Mouse (Mus musculus): Measurements from ENCODE around the gene Tmem240.
A peak's percentile ranks its signal among the peaks of the same experiment; 100 is the strongest.

The Tmem240 gene

GRCm38 (mm10) chr4:155745136-155745535 lies 10.5 kb downstream of the Tmem240 start:
- no peak for DNase-seq (ENCODE audit: low read depth, low spot score)
- Histone ChIP-seq H3K27me3 (ENCODE audit: control insufficient read depth, insufficient read depth, low read length, poor library complexity, severe bottlenecking) (no peaks in the 10 kb centered on the region), H3K36me3 (ENCODE audit: control insufficient read depth, insufficient read depth, low read length, poor library complexity, severe bottlenecking) (peaks cover 1% of the 10 kb centered on the region)

GRCm38 (mm10) chr4:155746036-155746548 lies 11.5 kb downstream of the Tmem240 start:
- Histone ChIP-seq H3K27me3 (ENCODE audit: control insufficient read depth, insufficient read depth, low read length, poor library complexity, severe bottlenecking) (no peaks in the 10 kb centered on the region), H3K36me3 (ENCODE audit: control insufficient read depth, insufficient read depth, low read length, poor library complexity, severe bottlenecking) (peaks cover 1% of the 10 kb centered on the region)
- no peak for DNase-seq (ENCODE audit: low read depth, low spot score)

DNA sequence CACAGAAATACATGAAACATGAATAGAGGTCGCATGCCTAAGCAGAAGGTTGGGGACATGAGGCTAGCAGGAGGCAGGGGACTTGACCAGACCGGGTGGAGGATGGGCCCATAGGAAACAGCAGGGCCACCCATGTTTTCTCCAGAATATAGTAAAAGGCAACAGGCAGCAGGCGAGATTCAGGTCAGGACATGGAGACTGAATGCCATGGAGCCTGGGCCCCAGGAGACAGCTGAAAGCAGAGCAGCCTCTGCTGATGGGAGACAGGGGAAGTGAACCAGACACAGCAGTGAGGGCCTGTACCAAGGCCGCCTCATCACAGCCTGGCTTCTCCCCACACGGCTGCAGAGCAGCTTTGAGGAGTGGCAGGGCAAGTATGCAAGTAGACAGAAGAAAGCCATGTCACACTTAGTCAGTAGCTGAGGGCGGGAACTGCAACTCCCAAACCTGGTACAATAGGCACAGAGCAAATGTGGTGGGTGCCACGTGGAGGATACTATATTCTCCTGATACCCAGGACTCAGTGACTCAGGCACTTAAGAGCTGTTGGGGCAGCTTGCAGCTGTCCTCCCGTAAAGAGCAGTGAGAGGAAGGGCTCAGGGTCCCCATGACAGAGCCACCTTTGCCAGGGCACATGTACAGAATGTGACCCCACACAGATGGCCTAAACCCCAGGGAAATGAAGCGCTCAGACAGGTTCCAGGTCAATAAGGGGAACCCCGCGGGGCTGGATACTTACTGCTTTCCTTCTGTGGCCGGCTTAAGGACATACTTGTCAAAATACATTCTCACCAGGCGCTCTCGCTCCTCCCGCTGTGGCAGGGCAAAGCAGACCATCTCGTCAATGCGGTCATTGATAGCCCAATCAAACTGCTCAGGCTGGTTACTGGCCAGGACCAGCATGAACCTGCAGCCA lies 12.2 kb downstream of the Tmem240 start:
- DNase-seq (ENCODE audit: low read depth, low spot score): no peak
- Histone ChIP-seq H3K27me3 (ENCODE audit: control insufficient read depth, insufficient read depth, low read length, poor library complexity, severe bottlenecking) (no peaks in the 10 kb centered on the region), H3K36me3 (ENCODE audit: control insufficient read depth, insufficient read depth, low read length, poor library complexity, severe bottlenecking) (peaks cover 1% of the 10 kb centered on the region)

GRCm38 (mm10) chr4:155757011-155757410 lies 22.4 kb downstream of the Tmem240 start:
- Histone ChIP-seq H3K36me3 (ENCODE audit: control insufficient read depth, insufficient read depth, low read length, poor library complexity, severe bottlenecking) (peaks cover 9% of the 10 kb centered on the region), H3K27me3 (ENCODE audit: control insufficient read depth, insufficient read depth, low read length, poor library complexity, severe bottlenecking) (no peaks in the 10 kb centered on the region)
- no peak for DNase-seq (ENCODE audit: low read depth, low spot score)

- DNase-seq (ENCODE audit: low read depth, low spot score): peak; percentile 69
- peaks cover 5% of the 10 kb centered on the region; the same call in 1 of the 2 replicates for H3K36me3 ChIP-seq (ENCODE audit: control insufficient read depth, insufficient read depth, low read length, poor library complexity, severe bottlenecking)
- H3K27me3 ChIP-seq (ENCODE audit: control insufficient read depth, insufficient read depth, low read length, poor library complexity, severe bottlenecking): no peaks in the 10 kb centered on the region
These were observed 25.4 kb downstream of the Tmem240 start for GRCm38 (mm10) chr4:155759862-155760612.

DNA sequence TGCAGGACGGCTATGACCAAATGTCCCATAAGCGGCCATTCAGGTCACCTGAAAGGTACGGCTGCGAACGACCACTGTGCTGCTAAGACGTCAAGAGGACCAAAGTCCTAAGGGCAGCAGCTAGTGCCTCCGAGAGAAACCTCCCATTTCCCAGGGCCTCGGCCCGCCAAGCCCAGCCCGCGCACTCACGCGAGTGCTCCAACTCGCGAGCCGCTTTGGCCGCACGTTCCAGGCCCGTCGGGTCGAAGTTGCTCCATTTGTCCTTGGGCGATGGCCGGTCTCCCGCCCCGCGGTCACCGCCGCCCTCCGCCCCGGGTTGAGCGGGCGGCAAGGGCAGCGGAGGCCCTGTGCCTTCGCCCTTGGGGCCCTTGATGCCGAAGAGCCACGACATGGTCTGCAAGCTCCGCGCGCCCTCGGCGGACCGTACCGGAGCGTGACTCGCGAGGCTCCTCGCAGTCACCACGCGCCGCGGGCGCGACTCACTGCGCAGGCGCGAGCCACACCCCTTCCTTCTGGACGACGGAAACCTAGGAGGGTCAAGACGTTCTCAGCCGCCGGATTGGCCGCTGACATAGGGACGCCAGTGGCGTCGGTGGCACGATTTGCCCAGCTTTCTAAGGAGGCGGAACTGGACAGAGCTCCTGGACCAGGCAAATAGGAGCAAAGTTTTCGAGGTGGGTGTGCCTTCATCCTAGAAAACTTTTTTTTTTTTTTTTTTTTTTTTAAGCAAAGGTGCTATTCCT lies 26.2 kb downstream of the Tmem240 start, which contains the start of gene Atad3a:
TSS of gene Atad3a (minus strand) at position 481 of the 743 bp plus-strand sequence.
- H3K27me3 ChIP-seq (ENCODE audit: control insufficient read depth, insufficient read depth, low read length, poor library complexity, severe bottlenecking): no peaks in the 10 kb centered on the region

GRCm38 (mm10) chr4:155761356-155762099 lies 26.9 kb downstream of the Tmem240 start:
- DNase-seq (ENCODE audit: low read depth, low spot score): no peak
- no peaks in the 10 kb centered on the region for H3K27me3 ChIP-seq (ENCODE audit: control insufficient read depth, insufficient read depth, low read length, poor library complexity, severe bottlenecking)
- H3K36me3 ChIP-seq (ENCODE audit: control insufficient read depth, insufficient read depth, low read length, poor library complexity, severe bottlenecking): 0 out of 2 replicates have a peak, but pooled peaks cover 2% of the 10 kb centered on the region

More for the DNA sequence above, 26.2 kb downstream of the Tmem240 start, which contains the start of gene Atad3a:
- DNase-seq (ENCODE audit: low read depth, low spot score): peak; percentile 97
- peaks cover 5% of the 10 kb centered on the region; the same call in 1 of the 2 replicates for H3K36me3 ChIP-seq (ENCODE audit: control insufficient read depth, insufficient read depth, low read length, poor library complexity, severe bottlenecking)

DNA sequence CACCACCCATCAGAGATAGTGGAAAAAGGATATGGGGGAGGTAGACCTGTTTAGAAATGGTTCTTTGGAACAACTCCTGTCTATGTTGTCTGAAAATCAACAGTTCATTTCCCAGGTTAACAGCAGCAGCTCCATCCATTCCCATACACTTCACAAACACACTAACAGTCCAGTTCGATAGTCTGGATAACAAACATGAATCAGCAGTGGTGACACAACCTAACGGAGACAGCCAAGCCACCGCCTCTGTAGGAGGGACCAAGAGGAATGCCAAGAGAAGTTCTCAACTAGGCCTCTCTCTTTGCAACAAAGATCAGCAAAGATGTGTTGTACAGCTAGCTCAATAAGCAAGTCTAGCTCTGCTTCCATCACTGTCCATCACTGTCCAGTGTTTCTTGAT lies 27.8 kb downstream of the Tmem240 start:
- no peaks in the 10 kb centered on the region for H3K27me3 ChIP-seq (ENCODE audit: control insufficient read depth, insufficient read depth, low read length, poor library complexity, severe bottlenecking)
- no peaks in the 10 kb centered on the region for H3K36me3 ChIP-seq (ENCODE audit: control insufficient read depth, insufficient read depth, low read length, poor library complexity, severe bottlenecking)
- DNase-seq (ENCODE audit: low read depth, low spot score): no peak

GRCm38 (mm10) chr4:155769496-155769879 lies 34.9 kb downstream of the Tmem240 start:
- no peaks in the 10 kb centered on the region for H3K36me3 ChIP-seq (ENCODE audit: control insufficient read depth, insufficient read depth, low read length, poor library complexity, severe bottlenecking)
- DNase-seq (ENCODE audit: low read depth, low spot score): no peak

GRCm38 (mm10) chr4:155769880-155770512 lies 35.4 kb downstream of the Tmem240 start:
- DNase-seq (ENCODE audit: low read depth, low spot score): peak; percentile 88
- H3K27me3 ChIP-seq (ENCODE audit: control insufficient read depth, insufficient read depth, low read length, poor library complexity, severe bottlenecking): no peaks in the 10 kb centered on the region
- H3K36me3 ChIP-seq (ENCODE audit: control insufficient read depth, insufficient read depth, low read length, poor library complexity, severe bottlenecking): no peaks in the 10 kb centered on the region

More at GRCm38 (mm10) chr4:155769496-155769879, 34.9 kb downstream of the Tmem240 start:
- H3K27me3 ChIP-seq (ENCODE audit: control insufficient read depth, insufficient read depth, low read length, poor library complexity, severe bottlenecking): no peaks in the 10 kb centered on the region

GRCm38 (mm10) chr4:155770626-155771025 lies 36.0 kb downstream of the Tmem240 start:
- Histone ChIP-seq H3K36me3 (ENCODE audit: control insufficient read depth, insufficient read depth, low read length, poor library complexity, severe bottlenecking) (no peaks in the 10 kb centered on the region), H3K27me3 (ENCODE audit: control insufficient read depth, insufficient read depth, low read length, poor library complexity, severe bottlenecking) (no peaks in the 10 kb centered on the region)
- DNase-seq (ENCODE audit: low read depth, low spot score): no peak

DNA sequence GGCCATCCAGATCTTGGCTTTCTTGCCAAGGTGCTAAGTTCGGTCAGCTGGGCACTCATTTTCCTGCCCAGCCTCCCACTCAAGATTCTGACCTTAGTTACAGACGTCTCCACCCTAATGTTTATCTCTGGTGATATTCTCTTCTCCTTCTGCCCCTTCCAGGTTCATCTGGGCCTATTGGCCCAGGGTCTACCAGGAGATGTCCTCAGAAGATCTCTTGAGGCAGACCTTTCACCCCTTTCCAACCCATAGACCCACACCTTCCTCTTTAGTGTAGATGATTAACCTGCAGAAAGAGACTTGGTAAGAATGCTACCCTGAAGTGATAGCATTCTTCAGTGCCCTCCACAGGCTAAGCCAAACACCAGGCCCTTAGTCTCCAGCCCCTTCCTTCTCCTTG lies 37.1 kb downstream of the Tmem240 start:
- Histone ChIP-seq H3K36me3 (ENCODE audit: control insufficient read depth, insufficient read depth, low read length, poor library complexity, severe bottlenecking) (no peaks in the 10 kb centered on the region), H3K27me3 (ENCODE audit: control insufficient read depth, insufficient read depth, low read length, poor library complexity, severe bottlenecking) (no peaks in the 10 kb centered on the region)
- no peak for DNase-seq (ENCODE audit: low read depth, low spot score)

DNA sequence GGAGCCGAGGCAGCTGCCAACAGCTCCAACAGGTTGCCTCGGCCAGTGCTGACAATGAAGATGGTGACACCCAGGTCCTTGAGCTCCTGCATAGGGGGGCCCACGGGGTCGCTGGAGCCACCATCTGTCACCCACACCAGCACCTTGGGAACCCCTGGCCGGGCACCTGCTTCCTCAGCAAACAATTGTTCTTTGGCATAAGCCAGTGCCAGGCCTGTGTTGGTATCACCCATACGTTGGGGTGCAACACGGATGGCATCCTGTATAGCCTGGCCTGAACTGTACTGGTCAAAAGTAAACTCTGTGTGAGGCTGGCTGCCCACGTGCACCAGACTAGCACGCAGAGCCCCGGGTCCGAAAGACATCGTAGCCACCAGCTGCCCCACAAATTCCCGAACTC lies 38.2 kb downstream of the Tmem240 start:
- DNase-seq (ENCODE audit: low read depth, low spot score): no peak
- Histone ChIP-seq H3K36me3 (ENCODE audit: control insufficient read depth, insufficient read depth, low read length, poor library complexity, severe bottlenecking) (no peaks in the 10 kb centered on the region), H3K27me3 (ENCODE audit: control insufficient read depth, insufficient read depth, low read length, poor library complexity, severe bottlenecking) (no peaks in the 10 kb centered on the region)

Data from splenic B cell, adult 2 months (primary cell).